Mouse (Mus musculus) neural tube, embryonic 14.5 days (tissue): ENCODE measurements around the gene Mccc2. TPM values are rescaled to one million over a fixed set of nuclear protein-coding genes. Genes with fewer than 3 reads are reported as not detected.

ENCODE experiments used
- ATAC-seq: fragments of 200-750 bp; cut with Nextera tagmentation; 2 replicates; pipeline ENCODE4 v1.8.0; 2017; ENCODE audit warnings: low read depth, mild to moderate bottlenecking, moderate TSS enrichment, moderate library complexity
- H3K27ac ChIP-seq: fragments of 300-500 bp; sonication (generic); 2 replicates; pipeline ENCODE4 v1.5.1; 2014; ENCODE audit warnings: low read depth, mild to moderate bottlenecking, control low read depth, low read length, moderate library complexity, mixed read lengths
- H3K27me3 ChIP-seq: fragments of 300-500 bp; sonication (generic); 2 replicates; pipeline ENCODE4 v1.6.1; 2014; ENCODE audit warnings: low read length; ENCODE audit not compliant: control insufficient read depth, insufficient read depth
- H3K36me3 ChIP-seq: fragments of 300-500 bp; sonication (generic); 2 replicates; pipeline ENCODE4 v1.6.1; 2014; ENCODE audit warnings: low read length, mixed read lengths; ENCODE audit not compliant: control insufficient read depth, insufficient read depth
- H3K4me1 ChIP-seq: fragments of 300-500 bp; sonication (generic); 2 replicates; pipeline ENCODE4 v1.6.1; 2014; ENCODE audit warnings: low read length; ENCODE audit not compliant: control insufficient read depth, insufficient read depth
- H3K4me2 ChIP-seq: fragments of 300-500 bp; sonication (generic); 2 replicates; pipeline ENCODE4 v1.6.1; 2014; ENCODE audit warnings: mild to moderate bottlenecking, low read depth, low read length, control low read depth
- H3K4me3 ChIP-seq: fragments of 300-500 bp; sonication (generic); 2 replicates; pipeline ENCODE4 v1.5.1; 2014; ENCODE audit warnings: low read depth, low read length, control low read depth, mixed read lengths
- H3K9ac ChIP-seq: fragments of 300-500 bp; sonication (generic); replicated peaks from 2 replicates; pipeline ENCODE4 v1.6.1; 2014; ENCODE audit warnings: low read depth, mild to moderate bottlenecking, control low read depth, low read length, mixed read lengths
- H3K9me3 ChIP-seq: fragments of 300-500 bp; sonication (generic); 2 replicates; pipeline ENCODE4 v1.6.1; 2016; ENCODE audit warnings: low read length; ENCODE audit not compliant: control insufficient read depth
- WGBS: fragments of 180-500 bp; shearing (Covaris S2); extraction: QIAGEN DNeasy Blood & Tissue Kit; methylation state at CpG from one replicate; pipeline ENCODE4 v1.1.7; 2014; 5-methylcytosine and 5-hydroxymethylcytosine counted together
- polyA plus RNA-seq: library from polyadenylated mRNA; unstranded; fragments of >200 nt; fragmentation: Nextera tagmentation; extraction: Ambion mirVana; gene quantifications from 2 replicates; pipeline ENCODE4 v1.2.1, GENCODE M21; 2014

The Mccc2 gene
- polyA plus RNA-seq, 1 experiment from 2014 or later = 44.0 TPM

DNA sequence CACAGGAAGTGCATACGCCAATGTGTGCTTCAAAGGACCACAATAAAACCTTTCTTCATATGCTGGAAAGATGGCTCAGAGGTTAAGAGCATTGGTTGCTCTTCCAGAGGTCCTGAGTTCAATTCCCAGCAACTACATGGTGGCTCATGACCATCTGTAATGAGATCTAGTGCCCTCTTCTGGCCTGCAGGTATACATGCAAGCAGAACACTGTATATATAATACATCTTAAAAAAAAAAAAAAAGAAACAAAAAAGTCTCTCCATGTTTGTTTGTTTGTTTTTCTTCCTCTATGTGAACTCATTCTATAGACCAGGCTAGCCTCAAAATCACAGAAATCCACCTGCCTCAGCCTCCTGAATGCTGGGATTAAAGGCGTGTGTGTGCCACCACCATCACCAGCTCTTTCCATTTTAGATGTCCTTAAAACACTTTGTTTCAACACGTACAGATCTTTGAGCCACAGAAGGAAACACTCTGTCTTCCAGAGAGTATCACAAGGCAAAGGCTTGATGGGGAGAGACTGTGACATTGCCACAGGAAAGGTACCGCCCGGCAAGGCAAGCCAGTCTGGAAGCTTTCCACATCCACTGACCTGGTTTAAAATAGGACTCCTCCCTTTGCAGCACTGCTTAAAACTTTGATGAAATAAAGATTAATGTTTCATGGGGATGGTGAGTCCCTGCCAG is 60.4 kb downstream of the Mccc2 start:
- Histone ChIP-seq H3K27ac (no peak overlapping the region), H3K4me1 (no peaks in the 10 kb centered on the region), H3K4me2 (no peak overlapping the region), H3K27me3 (no peaks in the 10 kb centered on the region), H3K36me3 (no peaks in the 10 kb centered on the region), H3K9ac (no peak overlapping the region), H3K9me3 (no peaks in the 10 kb centered on the region), H3K4me3 (no peak overlapping the region)
- 96% methylated on average over 5 of the region's 5 CpGs for WGBS
- no peak for ATAC-seq

GRCm38 (mm10) chr13:99947417-99947816 is 68.0 kb downstream of the Mccc2 start:
- Histone ChIP-seq H3K9me3 (no peaks in the 10 kb centered on the region), H3K4me3 (no peak overlapping the region), H3K4me2 (no peak overlapping the region), H3K4me1 (no peaks in the 10 kb centered on the region), H3K9ac (no peak overlapping the region), H3K27ac (no peak overlapping the region), H3K27me3 (no peaks in the 10 kb centered on the region), H3K36me3 (no peaks in the 10 kb centered on the region)
- WGBS = 88% methylated on average over 4 of the region's 4 CpGs
- ATAC-seq = no peak

DNA sequence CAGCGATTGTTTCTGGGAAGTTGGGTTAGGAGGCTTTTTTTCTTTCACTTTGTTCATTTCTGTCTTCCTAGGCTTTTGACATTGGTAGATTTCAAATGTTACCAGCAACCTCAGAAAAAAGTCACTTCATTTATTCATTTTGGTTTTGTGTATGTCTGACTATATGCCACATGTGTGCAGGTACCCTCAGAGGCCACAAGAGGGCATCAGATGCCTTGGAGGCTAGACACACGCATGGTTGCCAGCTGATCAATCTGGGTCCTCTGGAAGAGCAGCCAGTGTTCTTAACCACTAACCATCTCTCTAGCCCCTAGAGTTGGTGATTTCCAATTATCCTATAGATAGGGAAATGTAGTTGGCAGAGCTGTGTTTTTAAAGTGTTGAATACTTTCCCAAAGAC is 71.9 kb downstream of the Mccc2 start:
- H3K4me3 ChIP-seq = no peak overlapping the region
- ATAC-seq = no peak

DNA sequence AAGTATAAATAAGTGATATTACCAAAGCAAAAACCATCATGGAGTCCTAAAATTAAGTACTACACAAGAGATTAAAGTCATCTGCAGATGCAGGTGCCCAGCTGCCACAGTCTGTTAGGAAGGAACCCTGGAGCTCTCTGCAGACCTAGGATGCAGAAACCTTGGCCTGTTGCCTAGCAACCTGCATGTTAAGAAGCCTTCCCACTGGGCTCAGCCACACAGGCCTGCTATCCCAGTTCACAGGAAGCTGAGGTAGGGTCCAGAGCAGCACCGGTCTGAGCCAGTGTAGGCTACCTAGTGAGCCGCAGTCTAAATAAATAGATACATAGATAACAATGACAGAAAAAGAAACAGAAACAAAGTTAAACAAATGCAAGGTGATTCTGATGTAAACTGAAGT is 74.8 kb downstream of the Mccc2 start:
- Histone ChIP-seq H3K27ac (no peak overlapping the region), H3K36me3 (no peaks in the 10 kb centered on the region), H3K9ac (no peak overlapping the region), H3K4me1 (peaks cover 6% of the 10 kb centered on the region; the same call in 1 of the 2 replicates), H3K9me3 (no peaks in the 10 kb centered on the region), H3K4me3 (no peak overlapping the region), H3K4me2 (no peak overlapping the region), H3K27me3 (no peaks in the 10 kb centered on the region)
- ATAC-seq = peak; percentile 90; the same call in 1 of the 2 replicates
- WGBS = 19% methylated on average over 2 of the region's 2 CpGs

More for the DNA sequence above, 71.9 kb downstream of the Mccc2 start:
- Histone ChIP-seq H3K4me2 (no peak overlapping the region), H3K9me3 (no peaks in the 10 kb centered on the region), H3K27me3 (no peaks in the 10 kb centered on the region), H3K36me3 (no peaks in the 10 kb centered on the region), H3K9ac (no peak overlapping the region), H3K27ac (no peak overlapping the region), H3K4me1 (peaks cover 6% of the 10 kb centered on the region; the same call in 1 of the 2 replicates)
- WGBS = 95% methylated on average over 2 of the region's 2 CpGs

- Histone ChIP-seq H3K27ac (no peak overlapping the region), H3K36me3 (no peaks in the 10 kb centered on the region), H3K27me3 (no peaks in the 10 kb centered on the region), H3K4me3 (no peak overlapping the region), H3K4me2 (no peak overlapping the region), H3K9ac (no peak overlapping the region), H3K9me3 (no peaks in the 10 kb centered on the region), H3K4me1 (peaks cover 6% of the 10 kb centered on the region; the same call in 1 of the 2 replicates)
- ATAC-seq = no peak
- 61% methylated on average over 8 of the region's 8 CpGs for WGBS
Observed at GRCm38 (mm10) chr13:99939320-99939671, 76.1 kb downstream of the Mccc2 start.

DNA sequence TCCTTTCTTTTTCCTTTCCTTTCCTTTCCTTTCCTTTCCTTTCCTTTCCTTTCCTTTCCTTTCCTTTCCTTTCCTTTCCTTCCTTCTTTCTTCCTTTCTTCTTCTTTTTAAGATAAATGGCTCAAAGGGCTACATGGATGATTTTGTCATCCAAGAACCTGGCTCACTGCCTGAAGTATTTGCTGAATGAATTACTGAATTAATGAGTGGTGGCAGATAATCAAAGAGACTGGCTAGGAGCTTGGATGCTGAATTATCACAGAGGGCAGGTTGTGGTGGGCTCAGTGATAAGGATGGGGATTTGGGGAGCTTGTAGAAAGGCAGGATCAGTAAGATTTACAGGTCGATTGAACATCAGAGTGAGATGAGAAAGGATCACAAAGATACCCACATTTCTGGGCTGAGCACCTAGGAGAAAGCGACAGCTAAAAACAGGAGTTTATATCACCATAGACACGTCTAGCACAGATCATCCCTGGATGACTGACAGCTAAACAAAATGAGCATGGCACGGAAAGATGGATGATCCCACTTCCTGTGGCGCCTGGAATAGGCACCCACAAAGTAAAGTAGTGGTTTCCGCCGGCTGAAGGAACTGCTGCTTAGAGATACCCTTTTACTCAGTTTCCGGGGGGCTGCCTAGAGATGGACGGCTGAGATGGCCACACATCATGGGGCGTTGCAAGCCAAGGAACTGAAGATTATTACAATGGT is 76.7 kb downstream of the Mccc2 start:
- WGBS = 78% methylated on average over 10 of the region's 10 CpGs
- no peaks in the 10 kb centered on the region for H3K36me3 ChIP-seq
- H3K4me3 ChIP-seq = no peak overlapping the region
- H3K4me1 ChIP-seq = peaks cover 6% of the 10 kb centered on the region; the same call in 1 of the 2 replicates
- no peak overlapping the region for H3K9ac ChIP-seq
- no peak overlapping the region for H3K27ac ChIP-seq
- ATAC-seq = no peak
- no peaks in the 10 kb centered on the region for H3K27me3 ChIP-seq
- no peak overlapping the region for H3K4me2 ChIP-seq
- no peaks in the 10 kb centered on the region for H3K9me3 ChIP-seq

DNA sequence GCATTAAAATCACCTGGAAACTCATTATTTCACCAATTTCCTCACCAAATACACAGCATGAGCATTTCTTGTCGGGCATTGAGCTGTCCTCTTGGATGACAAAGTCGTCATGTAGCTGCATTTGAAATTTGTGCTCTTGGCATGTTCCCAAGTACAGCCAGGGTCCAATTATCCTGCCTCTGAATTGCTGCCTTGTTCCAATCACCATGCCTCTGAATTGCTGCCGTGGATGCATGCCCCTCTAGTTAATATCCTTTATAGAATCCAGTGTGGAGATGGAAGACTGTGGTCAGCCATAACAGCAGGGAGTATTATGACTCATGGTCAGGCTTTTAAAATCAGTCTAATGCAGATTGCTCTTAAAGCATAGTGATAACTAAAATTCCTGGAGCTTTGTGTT is 77.7 kb downstream of the Mccc2 start:
- H3K27ac ChIP-seq = no peak overlapping the region
- no peaks in the 10 kb centered on the region for H3K9me3 ChIP-seq
- no peak overlapping the region for H3K4me3 ChIP-seq
- no peaks in the 10 kb centered on the region for H3K36me3 ChIP-seq
- peaks cover 6% of the 10 kb centered on the region; the same call in 1 of the 2 replicates for H3K4me1 ChIP-seq
- H3K4me2 ChIP-seq = no peak overlapping the region
- H3K9ac ChIP-seq = no peak overlapping the region
- H3K27me3 ChIP-seq = no peaks in the 10 kb centered on the region
- no peak; the same call in 1 of the 2 replicates for ATAC-seq
- 19% methylated on average over 3 of the region's 3 CpGs for WGBS

DNA sequence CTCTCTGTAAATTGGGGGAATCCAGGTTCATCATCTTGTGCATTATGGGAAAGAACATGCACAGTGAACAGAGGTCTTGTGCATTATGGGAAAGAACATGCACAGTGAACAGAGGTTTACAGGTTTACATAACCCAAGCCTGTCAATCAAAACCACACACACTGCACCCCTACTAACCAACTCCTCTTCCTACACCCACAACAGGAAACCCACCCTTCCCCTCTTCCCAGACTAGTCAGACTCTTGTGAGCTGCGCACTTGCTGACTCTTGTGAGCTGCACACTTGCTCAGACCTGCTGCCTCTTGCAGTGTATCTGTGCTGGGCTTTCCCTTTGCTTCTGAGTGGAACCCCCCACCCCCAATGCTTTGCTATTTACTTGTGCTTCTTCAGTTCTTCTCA is 83.0 kb downstream of the Mccc2 start:
- Histone ChIP-seq H3K4me1 (no peaks in the 10 kb centered on the region), H3K9ac (no peak overlapping the region), H3K27ac (no peak overlapping the region), H3K27me3 (no peaks in the 10 kb centered on the region), H3K9me3 (no peaks in the 10 kb centered on the region), H3K4me3 (no peak overlapping the region), H3K4me2 (no peak overlapping the region), H3K36me3 (no peaks in the 10 kb centered on the region)
- peak; percentile 17; the same call in 1 of the 2 replicates for ATAC-seq
- 100% methylated on average over 1 of the region's 1 CpGs for WGBS

GRCm38 (mm10) chr13:99931502-99931901 is 83.9 kb downstream of the Mccc2 start:
- Histone ChIP-seq H3K9me3 (no peaks in the 10 kb centered on the region), H3K36me3 (no peaks in the 10 kb centered on the region), H3K4me2 (no peak overlapping the region), H3K27me3 (no peaks in the 10 kb centered on the region), H3K27ac (no peak overlapping the region), H3K4me3 (no peak overlapping the region), H3K9ac (no peak overlapping the region), H3K4me1 (no peaks in the 10 kb centered on the region)
- 62% methylated on average over 6 of the region's 6 CpGs for WGBS
- no peak for ATAC-seq
